Mouse (Mus musculus) kidney, adult 11 months (tissue): Measurements from ENCODE around the gene Pla2g6.

Source experiments
- DNase-seq: peaks from one replicate; pipeline ENCODE4 v3.0.0; 2022

Pla2g6 gene

GRCm38 (mm10) chr15:79348651-79349050 lies 20.5 kb upstream of the Pla2g6 start:
- no peak for DNase-seq

GRCm38 (mm10) chr15:79347845-79348506 lies 19.8 kb upstream of the Pla2g6 start:
- peak; percentile 71 for DNase-seq

- DNase-seq: peak; percentile 78
Observed at GRCm38 (mm10) chr15:79347165-79347844, 19.1 kb upstream of the Pla2g6 start.

- DNase-seq: no peak
Observed at GRCm38 (mm10) chr15:79346051-79346793, 18.0 kb upstream of the Pla2g6 start, which contains the start of gene Maff. Maff (plus strand) TSS chr15:79346621.

- no peak for DNase-seq
Observed at GRCm38 (mm10) chr15:79344627-79345026, 16.4 kb upstream of the Pla2g6 start.

GRCm38 (mm10) chr15:79342641-79343337 lies 14.6 kb upstream of the Pla2g6 start:
- no peak for DNase-seq

GRCm38 (mm10) chr15:79338978-79339377 lies 10.8 kb upstream of the Pla2g6 start:
- DNase-seq: no peak

- DNase-seq: no peak
Observed at GRCm38 (mm10) chr15:79335061-79335655, 7.0 kb upstream of the Pla2g6 start.

GRCm38 (mm10) chr15:79333409-79333808 lies 5.2 kb upstream of the Pla2g6 start:
- DNase-seq: peak; percentile 41

- no peak for DNase-seq
Observed at GRCm38 (mm10) chr15:79330521-79330920, 2.3 kb upstream of the Pla2g6 start.

GRCm38 (mm10) chr15:79329979-79330363 lies 1.8 kb upstream of the Pla2g6 start:
- DNase-seq: no peak

- no peak for DNase-seq
Observed at GRCm38 (mm10) chr15:79329346-79329978, 1.3 kb upstream of the Pla2g6 start.

GRCm38 (mm10) chr15:79328939-79329275 lies 717 bp upstream of the Pla2g6 start:
- no peak for DNase-seq

GRCm38 (mm10) chr15:79326971-79327961 lies 924 bp downstream of the Pla2g6 start:
- peak; percentile 88 for DNase-seq

- peak; percentile 51 for DNase-seq
Observed at GRCm38 (mm10) chr15:79326264-79326663, 1.9 kb downstream of the Pla2g6 start.

GRCm38 (mm10) chr15:79325742-79326141 lies 2.4 kb downstream of the Pla2g6 start:
- DNase-seq: no peak

- no peak for DNase-seq
Observed at GRCm38 (mm10) chr15:79324373-79324772, 3.8 kb downstream of the Pla2g6 start.

- no peak for DNase-seq
Observed at GRCm38 (mm10) chr15:79323791-79324155, 4.4 kb downstream of the Pla2g6 start.

GRCm38 (mm10) chr15:79322991-79323790 lies 5.0 kb downstream of the Pla2g6 start:
- DNase-seq: peak; percentile 84

GRCm38 (mm10) chr15:79322281-79322990 lies 5.8 kb downstream of the Pla2g6 start:
- no peak for DNase-seq
